Mouse (Mus musculus) testis, adult 2 months (tissue): Measurements from ENCODE around the gene Hacl1.

Experiments
- CTCF ChIP-seq: fragments of 200-500 bp; IDR thresholded peaks from 2 replicates; pipeline ENCODE4 v1.5.1; 2012; ENCODE audit warnings: low read depth, mild to moderate bottlenecking, inconsistent platforms, low read length, moderate library complexity; ENCODE audit not compliant: control insufficient read depth, insufficient read depth, insufficient replicate concordance
- POLR2A ChIP-seq: fragments of 200-500 bp; IDR thresholded peaks from 2 replicates; pipeline ENCODE4 v1.6.1; 2012; ENCODE audit warnings: low read depth, mild to moderate bottlenecking, inconsistent platforms, low read length, moderate library complexity; ENCODE audit not compliant: control insufficient read depth

DNA sequence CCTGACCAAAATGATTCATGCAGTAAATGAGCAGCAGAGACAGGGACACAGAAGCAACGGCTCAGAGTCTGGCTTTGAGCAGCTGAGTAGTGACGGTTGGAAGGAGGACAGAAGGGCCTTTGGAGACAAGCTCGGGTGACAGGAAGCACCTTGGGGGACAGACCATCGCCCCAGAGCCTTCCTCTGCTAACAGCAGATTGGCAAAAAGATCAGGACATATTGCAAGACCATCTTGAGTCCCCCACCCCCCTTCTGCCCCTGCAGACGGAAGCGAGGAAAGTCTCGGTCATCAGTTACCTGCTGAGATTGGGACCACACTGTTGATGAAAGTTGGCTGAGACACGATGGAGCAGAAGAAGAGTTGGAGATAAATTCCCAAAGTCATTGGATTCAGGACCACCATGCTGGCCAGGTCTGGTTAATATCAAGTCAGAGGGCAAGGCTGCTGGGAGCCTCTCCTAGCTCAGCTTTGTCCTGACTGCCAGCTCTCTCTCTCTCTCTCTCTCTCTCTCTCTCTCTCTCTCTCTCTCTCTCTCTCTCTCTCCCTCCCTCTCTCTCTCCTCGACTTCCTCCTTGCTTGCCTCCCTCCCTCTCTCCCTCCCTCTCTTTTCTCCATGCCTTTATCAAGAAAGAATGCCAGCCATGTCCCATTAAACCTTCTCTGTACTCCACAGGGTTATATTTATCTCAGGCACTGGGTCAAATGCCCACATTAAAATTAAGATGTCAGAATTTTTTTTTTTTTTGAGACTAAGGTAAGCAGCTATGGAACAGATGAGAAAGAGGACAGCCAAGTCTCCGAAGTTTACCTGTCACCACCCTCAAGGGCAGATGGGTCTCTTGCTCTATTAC lies 64.0 kb downstream of the Hacl1 start:
- no peak for TF ChIP-seq POLR2A
- no peak for TF ChIP-seq CTCF
